Mouse (Mus musculus): ENCODE results near the gene Spats1. TPM values are rescaled to one million over a fixed set of nuclear protein-coding genes. Genes with fewer than 3 reads are reported as not detected.

The Spats1 gene
- polyA plus RNA-seq (2011; ENCODE audit: insufficient read depth, insufficient read length, low read depth, missing spikeins), result 3.0 and 3.2 TPM in 2 replicates

DNA sequence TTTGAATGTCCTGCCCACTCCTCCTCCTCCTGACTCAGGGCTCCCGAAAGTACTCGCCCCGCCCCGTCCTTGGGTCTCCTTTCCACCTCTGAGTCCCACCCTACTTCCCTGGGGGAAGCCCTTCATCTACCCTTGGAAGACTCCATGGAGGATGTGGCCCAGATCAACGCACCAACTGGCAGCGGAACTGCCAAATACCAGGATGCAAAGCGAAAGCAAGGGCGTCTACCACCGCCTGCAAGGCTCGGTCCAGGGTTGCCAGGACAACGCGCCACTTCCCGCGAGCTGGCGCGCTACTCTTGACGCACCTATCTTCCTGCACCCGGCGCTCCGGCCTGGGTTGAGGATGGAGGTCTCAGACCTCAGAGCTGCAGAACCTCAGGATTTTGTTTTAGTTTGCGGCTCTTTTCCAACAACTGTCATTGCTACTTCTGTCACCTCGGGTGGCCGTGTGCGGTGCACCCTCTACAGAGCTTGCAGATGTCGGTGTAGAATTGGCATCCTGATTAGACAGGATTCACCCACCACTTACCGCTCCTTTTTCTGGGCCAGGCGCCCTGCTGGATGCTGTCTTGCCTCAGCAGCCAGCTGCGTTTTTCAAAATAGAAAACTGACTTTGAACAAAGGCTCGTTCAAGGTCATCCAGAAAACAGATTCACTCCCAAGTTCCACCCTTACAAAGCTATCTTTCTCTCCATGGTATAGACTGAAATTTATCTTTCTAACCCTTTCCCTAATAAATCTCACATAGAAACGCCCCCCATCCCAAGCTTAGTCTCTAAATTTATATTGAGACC lies at the start of gene Spats1:
Spats1 (minus strand) TSS at position 747 of the 797 bp plus-strand sequence.
- Histone ChIP-seq H3K4me3 (ENCODE audit: low read depth, low read length) (peak within 1 kb of the TSS; percentile 57), H3K4me1 (ENCODE audit: control insufficient read depth, insufficient read depth, low read length) (peaks cover 7% of the 10 kb centered on the region), H3K9me3 (replicated peaks; ENCODE audit: control insufficient read depth, insufficient read depth, low read length, poor library complexity, severe bottlenecking) (no peaks in the 10 kb centered on the region), H3K27me3 (ENCODE audit: control insufficient read depth, insufficient read depth, low read length, poor library complexity, severe bottlenecking) (no peaks in the 10 kb centered on the region), H3K27ac (ENCODE audit: insufficient read depth, low read length) (peak within 1 kb of the TSS; percentile 92), H3K36me3 (ENCODE audit: control insufficient read depth, insufficient read depth, low read length, poor library complexity, severe bottlenecking) (no peaks in the 10 kb centered on the region), H3K9ac (ENCODE audit: low read depth, poor library complexity, severe bottlenecking) (peak within 1 kb of the TSS; percentile 51)
- TF ChIP-seq EP300 (IDR thresholded peaks at IDR 0.05; ENCODE audit: insufficient read depth, low read depth, low read length) (peak; percentile 91), CTCF (IDR thresholded peaks at IDR 0.05; ENCODE audit: low read depth, low read length) (no peak), POLR2A (IDR thresholded peaks at IDR 0.05; ENCODE audit: insufficient read depth, low read length) (no peak)

GRCm38 (mm10) chr17:45524961-45525360 lies 49.7 kb upstream of the Spats1 start:
- TF ChIP-seq POLR2A (IDR thresholded peaks at IDR 0.05; ENCODE audit: insufficient read depth, low read length) (no peak), EP300 (IDR thresholded peaks at IDR 0.05; ENCODE audit: insufficient read depth, low read depth, low read length) (no peak), CTCF (IDR thresholded peaks at IDR 0.05; ENCODE audit: low read depth, low read length) (no peak)
- Histone ChIP-seq H3K36me3 (ENCODE audit: control insufficient read depth, insufficient read depth, low read length, poor library complexity, severe bottlenecking) (no peaks in the 10 kb centered on the region), H3K9me3 (replicated peaks; ENCODE audit: control insufficient read depth, insufficient read depth, low read length, poor library complexity, severe bottlenecking) (no peaks in the 10 kb centered on the region), H3K4me3 (ENCODE audit: low read depth, low read length) (no peak overlapping the region), H3K27ac (ENCODE audit: insufficient read depth, low read length) (no peak overlapping the region), H3K4me1 (ENCODE audit: control insufficient read depth, insufficient read depth, low read length) (peaks cover 2% of the 10 kb centered on the region), H3K27me3 (ENCODE audit: control insufficient read depth, insufficient read depth, low read length, poor library complexity, severe bottlenecking) (no peaks in the 10 kb centered on the region), H3K9ac (ENCODE audit: low read depth, poor library complexity, severe bottlenecking) (no peak overlapping the region)

DNA sequence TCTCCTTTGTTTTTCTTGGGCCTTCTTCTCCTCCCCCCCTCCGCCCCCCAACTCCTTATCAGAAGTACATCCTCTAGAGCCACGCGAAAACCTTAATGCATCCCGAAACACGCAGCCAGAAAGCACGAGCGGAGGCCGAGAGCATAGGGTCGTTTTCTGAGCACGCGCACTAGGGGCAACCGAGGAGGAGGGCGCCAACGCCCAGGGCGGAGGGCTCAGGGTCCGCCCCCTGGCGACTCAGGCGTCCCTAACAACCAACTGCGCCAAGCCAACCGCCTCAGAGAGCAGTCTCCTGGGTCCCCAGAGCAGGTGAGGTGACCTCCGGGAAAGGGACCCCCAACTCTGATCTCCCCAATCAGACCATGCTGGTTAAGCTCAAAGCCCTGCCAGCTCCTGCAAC lies 48.0 kb upstream of the Spats1 start, which contains the start of gene Tcte1:
Tcte1 (plus strand) TSS at position 172 of the 400 bp plus-strand sequence.
- peak within 1 kb of the TSS; percentile 64 for H3K9ac ChIP-seq (ENCODE audit: low read depth, poor library complexity, severe bottlenecking)
- no peaks in the 10 kb centered on the region for H3K36me3 ChIP-seq (ENCODE audit: control insufficient read depth, insufficient read depth, low read length, poor library complexity, severe bottlenecking)
- no peak within 1 kb of the TSS for H3K27ac ChIP-seq (ENCODE audit: insufficient read depth, low read length)
- TF ChIP-seq EP300 (IDR thresholded peaks at IDR 0.05; ENCODE audit: insufficient read depth, low read depth, low read length), result no peak
- TF ChIP-seq POLR2A (IDR thresholded peaks at IDR 0.05; ENCODE audit: insufficient read depth, low read length), result peak; percentile 62
- H3K4me1 ChIP-seq (ENCODE audit: control insufficient read depth, insufficient read depth, low read length), result no peaks in the 10 kb centered on the region
- H3K9me3 ChIP-seq (replicated peaks; ENCODE audit: control insufficient read depth, insufficient read depth, low read length, poor library complexity, severe bottlenecking), result no peaks in the 10 kb centered on the region
- peak within 1 kb of the TSS; percentile 75 for H3K4me3 ChIP-seq (ENCODE audit: low read depth, low read length)
- no peaks in the 10 kb centered on the region for H3K27me3 ChIP-seq (ENCODE audit: control insufficient read depth, insufficient read depth, low read length, poor library complexity, severe bottlenecking)

DNA sequence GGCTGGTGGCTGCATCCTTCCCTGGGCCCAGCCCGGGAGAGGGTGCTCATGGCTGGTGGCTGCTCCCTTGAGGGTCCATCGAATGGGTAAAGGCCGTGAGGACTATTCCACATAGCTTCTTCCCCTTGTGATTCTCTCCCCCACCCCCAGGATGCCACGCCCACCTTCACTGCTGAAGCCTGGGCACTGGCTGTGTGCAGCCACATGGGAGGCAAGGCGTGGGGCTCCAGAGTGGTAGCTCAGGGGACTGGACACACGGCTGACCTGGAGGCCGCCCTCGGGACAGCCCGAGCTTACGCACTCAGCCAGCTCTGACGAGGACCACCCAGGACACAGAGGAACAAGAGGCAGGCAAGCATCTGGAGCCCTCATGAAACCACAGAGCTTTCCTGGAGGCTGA lies 44.9 kb upstream of the Spats1 start:
- Histone ChIP-seq H3K9ac (ENCODE audit: low read depth, poor library complexity, severe bottlenecking) (no peak overlapping the region), H3K36me3 (ENCODE audit: control insufficient read depth, insufficient read depth, low read length, poor library complexity, severe bottlenecking) (no peaks in the 10 kb centered on the region), H3K4me1 (ENCODE audit: control insufficient read depth, insufficient read depth, low read length) (no peaks in the 10 kb centered on the region), H3K4me3 (ENCODE audit: low read depth, low read length) (no peak overlapping the region), H3K27ac (ENCODE audit: insufficient read depth, low read length) (no peak overlapping the region), H3K27me3 (ENCODE audit: control insufficient read depth, insufficient read depth, low read length, poor library complexity, severe bottlenecking) (no peaks in the 10 kb centered on the region), H3K9me3 (replicated peaks; ENCODE audit: control insufficient read depth, insufficient read depth, low read length, poor library complexity, severe bottlenecking) (no peaks in the 10 kb centered on the region)
- no peak for TF ChIP-seq POLR2A (IDR thresholded peaks at IDR 0.05; ENCODE audit: insufficient read depth, low read length)
- no peak for TF ChIP-seq CTCF (IDR thresholded peaks at IDR 0.05; ENCODE audit: low read depth, low read length)
- TF ChIP-seq EP300 (IDR thresholded peaks at IDR 0.05; ENCODE audit: insufficient read depth, low read depth, low read length), result no peak

GRCm38 (mm10) chr17:45518766-45519475 lies 43.7 kb upstream of the Spats1 start:
- Histone ChIP-seq H3K27me3 (ENCODE audit: control insufficient read depth, insufficient read depth, low read length, poor library complexity, severe bottlenecking) (no peaks in the 10 kb centered on the region), H3K4me1 (ENCODE audit: control insufficient read depth, insufficient read depth, low read length) (no peaks in the 10 kb centered on the region), H3K4me3 (ENCODE audit: low read depth, low read length) (no peak overlapping the region), H3K9me3 (replicated peaks; ENCODE audit: control insufficient read depth, insufficient read depth, low read length, poor library complexity, severe bottlenecking) (no peaks in the 10 kb centered on the region), H3K36me3 (ENCODE audit: control insufficient read depth, insufficient read depth, low read length, poor library complexity, severe bottlenecking) (no peaks in the 10 kb centered on the region), H3K27ac (ENCODE audit: insufficient read depth, low read length) (no peak overlapping the region), H3K9ac (ENCODE audit: low read depth, poor library complexity, severe bottlenecking) (no peak overlapping the region)
- no peak for TF ChIP-seq CTCF (IDR thresholded peaks at IDR 0.05; ENCODE audit: low read depth, low read length)
- no peak for TF ChIP-seq EP300 (IDR thresholded peaks at IDR 0.05; ENCODE audit: insufficient read depth, low read depth, low read length)
- no peak for TF ChIP-seq POLR2A (IDR thresholded peaks at IDR 0.05; ENCODE audit: insufficient read depth, low read length)

Data from ES-Bruce4 (cell line).